Mouse (Mus musculus) myocyte (in vitro differentiated cells): Measurements from ENCODE around the gene Cbx8. TPM values are rescaled to one million over a fixed set of nuclear protein-coding genes. Genes with fewer than 3 reads are reported as not detected.

ENCODE experiments used
- H3K27me3 ChIP-seq: one replicate; pipeline ENCODE4 v1.6.1; 2011; ENCODE audit not compliant: control insufficient read depth, insufficient read depth, insufficient read length
- H3K36me3 ChIP-seq: one replicate; pipeline ENCODE4 v1.6.1; 2011; ENCODE audit not compliant: control insufficient read depth, insufficient read depth
- H3K4me2 ChIP-seq: one replicate; pipeline ENCODE4 v1.6.1; 2011; ENCODE audit warnings: low read depth, control low read depth
- H3K4me3 ChIP-seq: one replicate; pipeline ENCODE4 v1.5.1; 2011; ENCODE audit warnings: mild to moderate bottlenecking, control low read depth, moderate library complexity
- H3K79me2 ChIP-seq: one replicate; pipeline ENCODE4 v1.6.1; 2011; ENCODE audit not compliant: control insufficient read depth, insufficient read depth
- H3ac ChIP-seq: one replicate; pipeline ENCODE4 v1.6.1; 2011; ENCODE audit not compliant: control insufficient read depth, insufficient read length
- CEBPB ChIP-seq: IDR thresholded peaks from 2 replicates; pipeline ENCODE4 v1.6.1; 2011; ENCODE audit warnings: mild to moderate bottlenecking, moderate library complexity; ENCODE audit not compliant: poor library complexity, insufficient read depth, severe bottlenecking
- E2F4 ChIP-seq: IDR thresholded peaks from one replicate; pipeline ENCODE4 v1.6.1; 2011; ENCODE audit warnings: mild to moderate bottlenecking, control low read depth, moderate library complexity; ENCODE audit not compliant: insufficient read depth
- MAX ChIP-seq: IDR thresholded peaks from one replicate; pipeline ENCODE4 v1.6.1; 2011; ENCODE audit warnings: low read depth, mild to moderate bottlenecking, control low read depth
- MYOD1 ChIP-seq, 3 experiments: IDR thresholded peaks; one replicate each; pipeline ENCODE4 v1.6.1; 2011; ENCODE audit warnings: control low read depth in 2 of 3, low read depth in 2 of 3, mild to moderate bottlenecking in 2 of 3, moderate library complexity in 1 of 3; ENCODE audit not compliant: insufficient read length in 2 of 3, control insufficient read depth in 1 of 3
- MYOG ChIP-seq, 3 experiments: IDR thresholded peaks; one replicate each; pipeline ENCODE4 v1.6.1; 2011; ENCODE audit warnings: control low read depth in 2 of 3, low read depth in 2 of 3, mild to moderate bottlenecking in 2 of 3; ENCODE audit not compliant: insufficient read length in 2 of 3, control insufficient read depth in 1 of 3, insufficient read depth in 1 of 3
- POLR2A ChIP-seq: IDR thresholded peaks from one replicate; pipeline ENCODE4 v1.6.1; 2011; ENCODE audit warnings: low read depth, mild to moderate bottlenecking, control low read depth, moderate library complexity; ENCODE audit not compliant: insufficient read length
- POLR2AphosphoS2 ChIP-seq: IDR thresholded peaks from one replicate; pipeline ENCODE4 v1.6.1; 2011; ENCODE audit warnings: low read depth, control low read depth; ENCODE audit not compliant: insufficient read length
- REST ChIP-seq: IDR thresholded peaks from one replicate; pipeline ENCODE4 v1.6.1; 2011; ENCODE audit warnings: mild to moderate bottlenecking, control low read depth, moderate library complexity; ENCODE audit not compliant: insufficient read depth, insufficient read length
- SRF ChIP-seq: IDR thresholded peaks from one replicate; pipeline ENCODE4 v1.6.1; 2011; ENCODE audit warnings: low read depth; ENCODE audit not compliant: control insufficient read depth, insufficient read length
- TCF12 ChIP-seq: IDR thresholded peaks from one replicate; pipeline ENCODE4 v1.6.1; 2011; ENCODE audit warnings: mild to moderate bottlenecking, control low read depth; ENCODE audit not compliant: poor library complexity, insufficient read depth, severe bottlenecking
- TCF3 ChIP-seq: IDR thresholded peaks from one replicate; pipeline ENCODE4 v1.6.1; 2011; ENCODE audit warnings: low read depth, control low read depth; ENCODE audit not compliant: insufficient read length
- USF1 ChIP-seq: IDR thresholded peaks from one replicate; pipeline ENCODE4 v1.6.1; 2011; ENCODE audit warnings: low read depth, mild to moderate bottlenecking, control low read depth, moderate library complexity
- polyA plus RNA-seq: library from polyadenylated mRNA; unstranded; fragments of >200 nt; fragmentation: generic; extraction: Trizol; gene quantifications from one replicate; pipeline ENCODE4 v1.2.1, GENCODE M21; 2012; ENCODE audit warnings: missing spikeins

The Cbx8 gene
- polyA plus RNA-seq, 1 experiment, result 4.9 TPM

- no peak overlapping the region for H3ac ChIP-seq
- TF ChIP-seq POLR2A (no peak), TCF12 (no peak), REST (no peak), TCF3 (no peak), POLR2AphosphoS2 (no peak), MYOG (IDR thresholded peaks at IDR 0.05; ENCODE audit: control insufficient read depth in 1 of 3, insufficient read depth in 1 of 3, insufficient read length in 2 of 3, low read depth in 2 of 3) (no peak), MYOD1 (IDR thresholded peaks at IDR 0.05; ENCODE audit: control insufficient read depth in 1 of 3, insufficient read length in 2 of 3, low read depth in 2 of 3) (no peak), E2F4 (no peak), SRF (no peak), MAX (no peak), CEBPB (no peak), USF1 (no peak)
- peaks cover 37% of the 10 kb centered on the region for H3K27me3 ChIP-seq
- H3K79me2 ChIP-seq, result no peaks in the 10 kb centered on the region
- H3K36me3 ChIP-seq, result no peaks in the 10 kb centered on the region
- peak overlapping the region; percentile 12 for H3K4me3 ChIP-seq
- peak overlapping the region; percentile 76 for H3K4me2 ChIP-seq
These were observed 6.7 kb upstream of the Cbx8 start for GRCm38 (mm10) chr11:119047261-119048132.

GRCm38 (mm10) chr11:119046601-119047245 is 6.0 kb upstream of the Cbx8 start:
- no peak for TF ChIP-seq POLR2AphosphoS2
- TF ChIP-seq POLR2A, result peak; percentile 34
- TF ChIP-seq TCF12, result no peak
- no peak for TF ChIP-seq MYOD1 (IDR thresholded peaks at IDR 0.05; ENCODE audit: control insufficient read depth in 1 of 3, insufficient read length in 2 of 3, low read depth in 2 of 3)
- TF ChIP-seq SRF, result no peak
- no peak for TF ChIP-seq TCF3
- 0 out of 2 replicates have a peak, but pooled peaks have one; percentile 4 for TF ChIP-seq CEBPB
- Histone ChIP-seq H3K4me3 (peak overlapping the region; percentile 12), H3ac (no peak overlapping the region), H3K27me3 (peaks cover 41% of the 10 kb centered on the region), H3K79me2 (no peaks in the 10 kb centered on the region), H3K4me2 (peak overlapping the region; percentile 76), H3K36me3 (no peaks in the 10 kb centered on the region)

GRCm38 (mm10) chr11:119044551-119045337 is 4.0 kb upstream of the Cbx8 start:
- Histone ChIP-seq H3K4me2 (no peak overlapping the region), H3K79me2 (peaks cover 8% of the 10 kb centered on the region), H3K36me3 (no peaks in the 10 kb centered on the region), H3K4me3 (no peak overlapping the region), H3K27me3 (peaks cover 36% of the 10 kb centered on the region), H3ac (no peak overlapping the region)
- TF ChIP-seq REST (no peak), MAX (no peak), SRF (no peak)

GRCm38 (mm10) chr11:119043761-119044550 is 3.2 kb upstream of the Cbx8 start:
- H3ac ChIP-seq, result no peak overlapping the region
- H3K36me3 ChIP-seq, result no peaks in the 10 kb centered on the region
- H3K79me2 ChIP-seq, result peaks cover 11% of the 10 kb centered on the region
- H3K27me3 ChIP-seq, result peaks cover 36% of the 10 kb centered on the region
- H3K4me3 ChIP-seq, result no peak overlapping the region
- H3K4me2 ChIP-seq, result no peak overlapping the region
- TF ChIP-seq TCF3, result no peak
- no peak for TF ChIP-seq MYOG (IDR thresholded peaks at IDR 0.05; ENCODE audit: control insufficient read depth in 1 of 3, insufficient read depth in 1 of 3, insufficient read length in 2 of 3, low read depth in 2 of 3)
- TF ChIP-seq TCF12, result no peak
- no peak for TF ChIP-seq MAX
- TF ChIP-seq REST, result no peak
